Mouse (Mus musculus) erythroblast, embryonic 14.5 days (primary cell): Measurements from ENCODE around the gene Asl.
"Not testable (repeated sequence)": the region's sequence is repeated elsewhere in the genome, so short reads cannot be mapped to it uniquely, and the experiment has no call there.

Source experiments
- GATA1 ChIP-seq: IDR thresholded peaks from 2 replicates; pipeline ENCODE4 v1.6.1; 2012; ENCODE audit warnings: low read length, inconsistent platforms, mixed read lengths
- TAL1 ChIP-seq: IDR thresholded peaks from 3 replicates; pipeline ENCODE4 v1.6.1; 2012; ENCODE audit warnings: low read length, inconsistent platforms, mixed read lengths

GRCm38 (mm10) chr5:130036300-130036699 is 7.3 kb upstream of the Asl start:
- TF ChIP-seq TAL1, GATA1: not testable (repeated sequence)
